Mouse (Mus musculus) heart, embryonic 11.5 days (tissue): ENCODE data around the gene Twf2. TPM values are rescaled to one million over a fixed set of nuclear protein-coding genes. Genes with fewer than 3 reads are reported as not detected.

Experiments used
- ATAC-seq: fragments of 200-750 bp; cut with Nextera tagmentation; replicated peaks from 2 replicates; pipeline ENCODE4 v1.8.0; 2017; ENCODE audit warnings: moderate library complexity; ENCODE audit not compliant: insufficient number of reproducible peaks, low FRiP score, low TSS enrichment
- H3K27ac ChIP-seq: fragments of 300-500 bp; sonication (generic); 2 replicates; pipeline ENCODE4 v1.5.1; 2014; ENCODE audit warnings: mild to moderate bottlenecking, low read depth, low read length
- H3K27me3 ChIP-seq: fragments of 300-500 bp; sonication (generic); 2 replicates; pipeline ENCODE4 v1.6.1; 2014; ENCODE audit warnings: mild to moderate bottlenecking, low read length, mixed read lengths; ENCODE audit not compliant: control insufficient read depth, insufficient read depth
- H3K36me3 ChIP-seq: fragments of 300-500 bp; sonication (generic); 2 replicates; pipeline ENCODE4 v1.6.1; 2014; ENCODE audit warnings: mild to moderate bottlenecking, low read length, moderate library complexity, mixed read lengths; ENCODE audit not compliant: control insufficient read depth, insufficient read depth
- H3K4me1 ChIP-seq: fragments of 300-500 bp; sonication (generic); 2 replicates; pipeline ENCODE4 v1.6.1; 2014; ENCODE audit warnings: low read length; ENCODE audit not compliant: control insufficient read depth, insufficient read depth
- H3K4me2 ChIP-seq: fragments of 300-500 bp; sonication (generic); 2 replicates; pipeline ENCODE4 v1.6.1; 2014; ENCODE audit warnings: mild to moderate bottlenecking, moderate library complexity
- H3K4me3 ChIP-seq: fragments of 300-500 bp; sonication (generic); 2 replicates; pipeline ENCODE4 v1.5.1; 2014; ENCODE audit warnings: low read depth, low read length
- H3K9ac ChIP-seq: fragments of 300-500 bp; sonication (generic); 2 replicates; pipeline ENCODE4 v1.6.1; 2014; ENCODE audit warnings: mild to moderate bottlenecking, low read depth, low read length, moderate library complexity
- H3K9me3 ChIP-seq: fragments of 300-500 bp; sonication (generic); replicated peaks from 2 replicates; pipeline ENCODE4 v1.6.1; 2016; ENCODE audit warnings: low read length; ENCODE audit not compliant: control insufficient read depth
- WGBS: fragments of 180-500 bp; shearing (Covaris S2); extraction: QIAGEN DNeasy Blood & Tissue Kit; methylation state at CpG from one replicate; pipeline ENCODE4 v1.1.7; 2014; ENCODE audit not compliant: insufficient replicate concordance; 5-methylcytosine and 5-hydroxymethylcytosine counted together
- polyA plus RNA-seq: library from polyadenylated mRNA; unstranded; fragments of >200 nt; fragmentation: Nextera tagmentation; extraction: Ambion mirVana; gene quantifications from 2 replicates; pipeline ENCODE4 v1.2.1, GENCODE M21; 2014

Twf2 gene
- 55.6 and 62.2 TPM in 2 replicates for polyA plus RNA-seq

GRCm38 (mm10) chr9:106202819-106203636 lies at the start of gene Twf2:
Gene Twf2, plus strand, starts transcription at chr9:106203108.
- peaks cover 41% of the 10 kb centered on the region for H3K4me1 ChIP-seq
- no peaks in the 10 kb centered on the region for H3K9me3 ChIP-seq
- 1% methylated on average over 61 of the region's 61 CpGs for WGBS
- 0 out of 2 replicates have a peak, but pooled peaks cover 2% of the 10 kb centered on the region for H3K36me3 ChIP-seq
- peak; percentile 82 for ATAC-seq
- no peaks in the 10 kb centered on the region for H3K27me3 ChIP-seq
- H3K4me2 ChIP-seq, result peak within 1 kb of the TSS; percentile 73
- peak within 1 kb of the TSS; percentile 70 for H3K27ac ChIP-seq
- peak within 1 kb of the TSS; percentile 72 for H3K4me3 ChIP-seq
- H3K9ac ChIP-seq, result peak within 1 kb of the TSS; percentile 82

- Histone ChIP-seq H3K4me3 (no peak overlapping the region), H3K27me3 (peaks cover 25% of the 10 kb centered on the region), H3K36me3 (no peaks in the 10 kb centered on the region), H3K27ac (no peak overlapping the region), H3K4me1 (no peaks in the 10 kb centered on the region), H3K9ac (no peak overlapping the region), H3K9me3 (no peaks in the 10 kb centered on the region), H3K4me2 (no peak overlapping the region)
- WGBS, result 82% methylated on average over 9 of the region's 9 CpGs
- ATAC-seq, result no peak
These were observed 48.8 kb upstream of the Twf2 start for GRCm38 (mm10) chr9:106154106-106154505.

GRCm38 (mm10) chr9:106156419-106156818 lies 46.5 kb upstream of the Twf2 start:
- Histone ChIP-seq H3K9me3 (no peaks in the 10 kb centered on the region), H3K36me3 (no peaks in the 10 kb centered on the region), H3K4me3 (no peak overlapping the region), H3K4me2 (no peak overlapping the region), H3K9ac (no peak overlapping the region), H3K4me1 (peaks cover 5% of the 10 kb centered on the region; the same call in 1 of the 2 replicates), H3K27me3 (peaks cover 3% of the 10 kb centered on the region), H3K27ac (no peak overlapping the region)
- ATAC-seq, result no peak
- 56% methylated on average over 5 of the region's 5 CpGs for WGBS

GRCm38 (mm10) chr9:106156921-106157622 lies 45.8 kb upstream of the Twf2 start:
- H3K27ac ChIP-seq, result no peak overlapping the region
- 78% methylated on average over 21 of the region's 21 CpGs for WGBS
- no peak for ATAC-seq
- peaks cover 3% of the 10 kb centered on the region; the same call in 1 of the 2 replicates for H3K27me3 ChIP-seq
- no peak overlapping the region for H3K9ac ChIP-seq
- H3K36me3 ChIP-seq, result no peaks in the 10 kb centered on the region
- H3K4me3 ChIP-seq, result no peak overlapping the region
- no peak overlapping the region for H3K4me2 ChIP-seq
- peaks cover 5% of the 10 kb centered on the region; the same call in 1 of the 2 replicates for H3K4me1 ChIP-seq
- no peaks in the 10 kb centered on the region for H3K9me3 ChIP-seq

GRCm38 (mm10) chr9:106157623-106157925 lies 45.3 kb upstream of the Twf2 start:
- Histone ChIP-seq H3K9ac (no peak overlapping the region), H3K4me2 (no peak overlapping the region), H3K36me3 (no peaks in the 10 kb centered on the region), H3K9me3 (no peaks in the 10 kb centered on the region), H3K4me3 (no peak overlapping the region), H3K27me3 (peaks cover under 1% of the 10 kb centered on the region; the same call in 1 of the 2 replicates), H3K27ac (no peak overlapping the region), H3K4me1 (peaks cover 5% of the 10 kb centered on the region; the same call in 1 of the 2 replicates)
- 83% methylated on average over 10 of the region's 10 CpGs for WGBS
- ATAC-seq, result no peak

- WGBS, result 79% methylated on average over 6 of the region's 6 CpGs
- Histone ChIP-seq H3K9me3 (no peaks in the 10 kb centered on the region), H3K36me3 (no peaks in the 10 kb centered on the region), H3K4me2 (no peak within 1 kb of the TSS), H3K27ac (no peak within 1 kb of the TSS), H3K9ac (no peak within 1 kb of the TSS), H3K4me1 (peaks cover 5% of the 10 kb centered on the region; the same call in 1 of the 2 replicates), H3K27me3 (no peaks in the 10 kb centered on the region), H3K4me3 (no peak within 1 kb of the TSS)
- ATAC-seq, result no peak
These were observed 44.8 kb upstream of the Twf2 start, which contains the start of gene Glyctk for GRCm38 (mm10) chr9:106158037-106158491. Gene Glyctk, minus strand, starts transcription at chr9:106158138.

- no peak for ATAC-seq
- no peak overlapping the region for H3K27ac ChIP-seq
- peak overlapping the region; percentile 69 for H3K4me2 ChIP-seq
These were observed 43.7 kb upstream of the Twf2 start for GRCm38 (mm10) chr9:106159237-106159636.

GRCm38 (mm10) chr9:106159784-106160301 lies 43.1 kb upstream of the Twf2 start:
- WGBS, result 2% methylated on average over 24 of the region's 24 CpGs
- H3K27ac ChIP-seq, result peak overlapping the region; percentile 84
- peak overlapping the region; percentile 51 for H3K4me3 ChIP-seq
- peak; percentile 84 for ATAC-seq
- H3K4me2 ChIP-seq, result peak overlapping the region; percentile 69
- H3K9ac ChIP-seq, result peak overlapping the region; percentile 77
- H3K36me3 ChIP-seq, result no peaks in the 10 kb centered on the region
- no peaks in the 10 kb centered on the region for H3K27me3 ChIP-seq
- no peaks in the 10 kb centered on the region for H3K9me3 ChIP-seq
- peaks cover 5% of the 10 kb centered on the region; the same call in 1 of the 2 replicates for H3K4me1 ChIP-seq

More at GRCm38 (mm10) chr9:106159237-106159636, 43.7 kb upstream of the Twf2 start:
- Histone ChIP-seq H3K27me3 (no peaks in the 10 kb centered on the region), H3K4me1 (peaks cover 5% of the 10 kb centered on the region; the same call in 1 of the 2 replicates), H3K9ac (no peak overlapping the region), H3K36me3 (no peaks in the 10 kb centered on the region), H3K4me3 (no peak overlapping the region), H3K9me3 (no peaks in the 10 kb centered on the region)
- 83% methylated on average over 9 of the region's 9 CpGs for WGBS
